10 mouse cellular contexts compared by ENCODE assay signal in genomic region chr11:24060428-24060827, GRCm38 (mm10). TPM values are rescaled to one million over a fixed set of nuclear protein-coding genes. Genes with fewer than 3 reads are reported as not detected.
A peak's percentile ranks its signal among the peaks of the same experiment; 100 is the strongest.
DNase-seq lines count a peak whose midpoint lies in the region; ATAC-seq and TF ChIP-seq lines count a peak whose summit lies in the region.
"Had no signal": no experiment of that assay in that cellular context is flagged by ENCODE, and none has a peak within 500 bp of the region (broad histone marks: within the 10 kb centered on the region; RNA-seq: fewer than 3 reads in every experiment).

No protein-coding gene starts in this region.

- H3K9me3 ChIP-seq in hindbrain, embryonic 13.5 days = no peaks in the 10 kb centered on the region
- no peaks in the 10 kb centered on the region for H3K9me3 ChIP-seq in midbrain, embryonic 12.5 days

- WGBS in hindbrain, embryonic 13.5 days = 5% methylated on average over 5 of the region's 5 CpGs
- WGBS in midbrain, embryonic 12.5 days = under 1% methylated on average over 5 of the region's 5 CpGs

- TF ChIP-seq CTCF in cortical plate, adult 2 months (IDR thresholded peaks at IDR 0.05; ENCODE audit: extremely low read depth, insufficient read depth, low read length) = no peak

- ATAC-seq in hindbrain, embryonic 13.5 days (ENCODE audit: low FRiP score) = no peak
- no peak for ATAC-seq in midbrain, embryonic 12.5 days (ENCODE audit: low FRiP score, low read depth)

- H3K4me1 ChIP-seq in cortical plate, adult 2 months (ENCODE audit: control insufficient read depth, insufficient read depth, low read length) = peaks cover 8% of the 10 kb centered on the region
- H3K4me1 ChIP-seq in hindbrain, embryonic 13.5 days (replicated peaks) = peaks cover 36% of the 10 kb centered on the region
- H3K4me1 ChIP-seq in midbrain, embryonic 12.5 days = peaks cover 26% of the 10 kb centered on the region

- 0 out of 2 replicates have a peak overlapping the region, but pooled peaks have one; percentile 22 for H3K4me3 ChIP-seq in cortical plate, adult 2 months (ENCODE audit: insufficient read depth, low read length)
- peak overlapping the region; percentile 31 for H3K4me3 ChIP-seq in hindbrain, embryonic 13.5 days
- H3K4me3 ChIP-seq in midbrain, embryonic 12.5 days = peak overlapping the region; percentile 31
- H3K4me3 ChIP-seq: myocyte had no signal

- H3K4me2 ChIP-seq in hindbrain, embryonic 13.5 days = peak overlapping the region; percentile 58
- peak overlapping the region; percentile 61 for H3K4me2 ChIP-seq in midbrain, embryonic 12.5 days (replicated peaks)

- DNase-seq in embryo, embryonic 10.5 days (ENCODE audit: low spot score) = peak; percentile 61
- DNase-seq in embryo, embryonic 10 days (ENCODE audit: low spot score) = no peak
- no peak for DNase-seq in frontal cortex, postnatal 14 days (ENCODE audit: low spot score in 2 of 2)
- DNase-seq in Muller cell, postnatal 12 days (ENCODE audit: inconsistent ontology term) = no peak
- DNase-seq in cerebellum, adult 8-10 months = no peak
- DNase-seq: thymus, postnatal 14 days had no signal

- no peaks in the 10 kb centered on the region for H3K36me3 ChIP-seq in hindbrain, embryonic 13.5 days
- no peaks in the 10 kb centered on the region for H3K36me3 ChIP-seq in midbrain, embryonic 12.5 days

- TF ChIP-seq POLR2A in cortical plate, adult 2 months (IDR thresholded peaks at IDR 0.05; ENCODE audit: extremely low read depth, insufficient read depth, low read length) = no peak

- no peaks in the 10 kb centered on the region; the same call in 1 of the 2 replicates for H3K27me3 ChIP-seq in hindbrain, embryonic 13.5 days
- peaks cover 11% of the 10 kb centered on the region; the same call in 1 of the 2 replicates for H3K27me3 ChIP-seq in midbrain, embryonic 12.5 days

- H3K27ac ChIP-seq in cortical plate, adult 2 months (ENCODE audit: insufficient read depth, low read length) = peak overlapping the region; percentile 80; the same call in 1 of the 2 replicates
- H3K27ac ChIP-seq in hindbrain, embryonic 13.5 days = no peak overlapping the region
- no peak overlapping the region for H3K27ac ChIP-seq in midbrain, embryonic 12.5 days (replicated peaks)

- H3K9ac ChIP-seq in hindbrain, embryonic 13.5 days = peak overlapping the region; percentile 63
- no peak overlapping the region for H3K9ac ChIP-seq in midbrain, embryonic 12.5 days (replicated peaks)

RNA-seq across cellular contexts. Expression of gene A830031A19Rik, which starts 14.4 kb away (rescaled TPM):
- 1.2 and 1.6 TPM in 2 replicates for polyA plus RNA-seq in cortical plate, adult 2 months (2012; rRNA removed)
- 0.23 TPM in 1 of 2 replicates, not detected in the other for polyA plus RNA-seq in hindbrain, embryonic 13.5 days (2015; fragmentation: Nextera tagmentation; extraction: Ambion mirVana)
- polyA plus RNA-seq in midbrain, embryonic 12.5 days (2016; fragmentation: Nextera tagmentation; extraction: Ambion mirVana) = not detected in 2 replicates
- polyA plus RNA-seq: myocyte had no signal

RNA-seq across cellular contexts. Expression of gene Bcl11a, which starts 17.4 kb away (rescaled TPM):
- polyA plus RNA-seq in cortical plate, adult 2 months (2012; rRNA removed) = 62.8 and 64.1 TPM in 2 replicates
- 116 and 129 TPM in 2 replicates for polyA plus RNA-seq in hindbrain, embryonic 13.5 days (2015; fragmentation: Nextera tagmentation; extraction: Ambion mirVana)
- 66.0 and 67.3 TPM in 2 replicates for polyA plus RNA-seq in midbrain, embryonic 12.5 days (2016; fragmentation: Nextera tagmentation; extraction: Ambion mirVana)
- polyA plus RNA-seq: myocyte had no signal
